Mouse (Mus musculus): Measurements from ENCODE around the gene Nmnat2.
A peak's percentile ranks its signal among the peaks of the same experiment; 100 is the strongest.

Nmnat2 gene

GRCm38 (mm10) chr1:153016465-153017163 lies 61.8 kb downstream of the Nmnat2 start:
- DNase-seq (ENCODE audit: inconsistent age in 2 of 2, low spot score in 1 of 2) = no peak

DNA sequence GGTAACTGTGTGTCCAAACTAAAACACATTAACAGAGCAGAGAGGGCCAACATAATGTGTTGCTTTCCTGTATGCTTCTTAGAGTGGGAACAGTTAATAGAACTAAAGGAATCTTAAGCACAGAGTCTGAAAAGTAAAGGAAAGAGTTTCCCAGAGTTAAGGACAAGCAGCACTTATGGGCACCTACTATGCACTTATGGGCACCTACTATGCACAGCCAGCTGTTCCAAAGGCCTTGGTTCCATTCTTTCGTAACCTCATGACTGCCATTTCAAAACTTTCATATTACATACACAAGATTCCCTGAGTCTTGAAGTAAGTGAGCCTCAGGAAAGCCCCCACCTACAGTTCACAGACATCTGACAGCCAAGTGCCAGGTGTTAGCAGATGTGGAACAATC lies 64.3 kb downstream of the Nmnat2 start:
- no peak for DNase-seq (ENCODE audit: inconsistent age in 2 of 2, low spot score in 1 of 2)

DNA sequence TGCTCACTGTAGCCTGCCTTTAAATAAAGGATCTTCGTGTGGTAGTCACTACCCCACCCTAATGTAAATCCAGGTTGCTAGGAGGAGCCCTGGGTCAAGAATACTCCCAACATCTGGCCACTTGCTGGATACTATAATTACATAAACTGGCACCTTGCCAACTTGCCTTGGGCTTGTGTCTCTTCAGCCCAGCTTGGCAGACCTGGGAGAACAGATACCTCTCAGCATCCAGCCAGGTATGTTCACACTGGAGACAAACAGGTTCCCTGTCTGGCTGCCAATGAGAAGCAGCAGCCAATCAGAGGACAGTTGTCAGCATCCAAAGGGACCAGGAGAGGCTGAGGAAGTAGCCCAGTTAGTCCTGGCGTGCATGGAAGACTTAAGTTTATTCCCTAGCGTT lies 64.8 kb downstream of the Nmnat2 start:
- DNase-seq (ENCODE audit: inconsistent age in 2 of 2, low spot score in 1 of 2) = no peak

- DNase-seq (ENCODE audit: inconsistent age in 2 of 2, low spot score in 1 of 2) = no peak
These were observed 66.3 kb downstream of the Nmnat2 start for GRCm38 (mm10) chr1:153021034-153021638.

DNA sequence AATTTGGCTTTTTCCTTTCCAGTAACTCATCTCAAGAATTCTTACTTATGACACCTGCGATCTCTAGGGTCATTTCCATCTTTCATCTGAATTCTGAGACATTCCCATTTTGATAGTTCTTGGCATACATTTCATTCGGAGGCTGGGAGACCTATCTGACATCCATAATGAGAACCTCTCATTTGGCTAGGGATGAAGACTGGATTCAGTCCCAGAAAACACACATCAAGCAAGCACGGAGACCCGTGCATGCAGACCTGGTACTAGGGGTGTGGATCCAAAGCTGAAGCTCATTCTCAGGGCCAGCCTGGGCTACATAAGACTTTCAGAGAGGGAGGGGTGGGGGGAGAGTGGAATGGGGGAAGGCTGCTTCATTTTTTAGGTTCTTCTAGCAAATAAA lies 68.2 kb downstream of the Nmnat2 start:
- DNase-seq (ENCODE audit: inconsistent age in 2 of 2, low spot score in 1 of 2) = no peak

DNA sequence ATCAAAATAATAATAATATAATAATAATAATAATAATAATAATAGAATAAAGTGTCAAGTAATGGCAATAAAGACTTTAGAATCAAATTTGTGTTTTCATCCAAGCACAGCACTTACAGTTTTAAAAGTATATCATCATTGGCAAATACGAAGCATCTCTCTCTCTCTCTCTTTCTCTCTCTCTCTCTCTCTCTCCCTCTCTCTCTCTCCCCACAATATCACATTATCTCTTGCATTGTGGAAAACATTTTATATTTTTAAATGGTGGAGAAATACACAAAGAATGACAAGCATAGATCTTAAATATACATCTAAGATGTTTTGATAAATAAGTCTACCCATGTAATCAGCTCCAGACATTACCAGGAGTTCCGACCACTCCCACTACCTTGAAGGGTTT lies 69.1 kb downstream of the Nmnat2 start:
- DNase-seq (ENCODE audit: inconsistent age in 2 of 2, low spot score in 1 of 2) = no peak

GRCm38 (mm10) chr1:153024453-153024852 lies 69.7 kb downstream of the Nmnat2 start:
- DNase-seq (ENCODE audit: inconsistent age in 2 of 2, low spot score in 1 of 2) = no peak

GRCm38 (mm10) chr1:153031345-153031744 lies 76.6 kb downstream of the Nmnat2 start:
- DNase-seq (ENCODE audit: inconsistent age in 2 of 2, low spot score in 1 of 2) = no peak

GRCm38 (mm10) chr1:153031954-153032353 lies 77.2 kb downstream of the Nmnat2 start:
- DNase-seq (ENCODE audit: inconsistent age in 2 of 2, low spot score in 1 of 2) = no peak

- no peak for DNase-seq (ENCODE audit: inconsistent age in 2 of 2, low spot score in 1 of 2)
These were observed 78.5 kb downstream of the Nmnat2 start for GRCm38 (mm10) chr1:153033145-153033908.

DNA sequence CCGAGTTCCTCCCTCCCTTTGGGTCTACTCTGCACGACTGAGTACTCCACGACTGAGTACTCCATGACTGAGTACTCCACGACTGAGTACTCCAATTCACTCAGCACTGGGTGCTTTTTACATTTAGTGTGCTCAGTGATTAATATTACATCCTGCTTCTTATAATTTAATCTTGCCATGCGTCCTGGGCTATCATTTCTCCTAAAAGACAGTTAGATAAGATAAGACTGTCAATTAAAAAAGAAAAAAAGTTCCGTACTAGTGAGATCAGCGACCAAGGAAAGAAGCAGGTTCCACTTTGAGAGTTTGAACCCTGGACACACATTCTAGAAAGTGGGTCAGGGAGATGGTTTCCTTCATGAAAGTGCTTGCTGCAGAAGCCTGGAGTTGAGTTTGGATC lies 79.3 kb downstream of the Nmnat2 start:
- DNase-seq (ENCODE audit: inconsistent age in 2 of 2, low spot score in 1 of 2) = no peak

DNA sequence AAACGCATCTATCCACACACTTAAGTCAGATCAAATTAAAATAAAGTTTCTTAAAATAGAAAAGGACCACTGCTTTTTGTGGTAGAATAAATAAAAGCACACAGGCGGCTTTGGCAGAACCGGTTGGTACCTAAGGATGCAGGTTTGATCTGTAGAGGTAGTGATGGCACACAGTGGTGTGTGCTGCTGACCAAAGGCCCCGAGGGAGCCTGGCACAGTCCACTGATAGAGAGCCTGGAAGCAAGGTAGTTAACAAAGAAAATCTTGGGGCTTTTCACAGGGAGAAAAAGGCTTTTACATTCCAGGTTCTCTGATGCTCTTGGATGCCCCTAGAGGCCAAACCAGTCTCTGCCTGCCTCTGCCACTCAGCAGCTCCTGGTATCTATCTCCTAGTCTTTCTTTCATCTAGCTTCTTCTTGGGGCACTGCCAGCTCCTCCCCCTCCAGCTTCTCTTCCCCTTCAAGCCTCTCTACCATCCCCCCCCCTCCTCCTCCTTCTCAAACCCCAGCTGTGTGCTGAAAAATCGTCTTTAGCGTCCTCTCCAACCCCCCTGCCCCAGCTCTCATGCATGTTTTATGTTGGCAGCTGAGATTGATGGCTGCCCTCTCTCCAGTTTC lies 80.6 kb downstream of the Nmnat2 start:
- DNase-seq (ENCODE audit: inconsistent age in 2 of 2, low spot score in 1 of 2) = peak; percentile 30 to 73

- no peak for DNase-seq (ENCODE audit: inconsistent age in 2 of 2, low spot score in 1 of 2)
These were observed 82.9 kb downstream of the Nmnat2 start for GRCm38 (mm10) chr1:153037353-153038345.

GRCm38 (mm10) chr1:153040091-153040490 lies 85.3 kb downstream of the Nmnat2 start:
- DNase-seq (ENCODE audit: inconsistent age in 2 of 2, low spot score in 1 of 2) = peak; percentile 49 to 65

DNA sequence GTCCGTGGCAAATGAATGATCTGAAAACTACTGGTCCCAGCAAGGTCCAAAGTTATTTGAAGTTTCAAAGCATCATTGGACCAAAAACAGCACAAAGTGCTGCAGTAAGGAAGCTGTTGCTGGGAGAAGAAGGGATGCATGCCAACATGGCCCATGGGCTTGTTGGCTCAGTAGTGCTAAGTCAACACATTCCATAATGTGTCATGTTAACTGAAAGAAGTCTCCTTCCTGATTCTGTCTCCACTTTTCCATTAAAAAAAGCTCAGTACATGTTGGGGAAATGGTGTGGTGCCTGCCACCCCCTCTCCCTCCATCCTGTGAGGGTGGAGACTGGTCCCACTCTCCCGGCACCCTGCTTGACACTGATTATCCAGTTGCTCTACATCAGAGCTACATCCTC lies 86.3 kb downstream of the Nmnat2 start:
- DNase-seq (ENCODE audit: inconsistent age in 2 of 2, low spot score in 1 of 2) = no peak

- DNase-seq (ENCODE audit: inconsistent age in 2 of 2, low spot score in 1 of 2) = no peak
These were observed 87.5 kb downstream of the Nmnat2 start for GRCm38 (mm10) chr1:153042318-153042717.

- DNase-seq (ENCODE audit: inconsistent age in 2 of 2, low spot score in 1 of 2) = no peak
These were observed 88.5 kb downstream of the Nmnat2 start for GRCm38 (mm10) chr1:153043332-153043731.

DNA sequence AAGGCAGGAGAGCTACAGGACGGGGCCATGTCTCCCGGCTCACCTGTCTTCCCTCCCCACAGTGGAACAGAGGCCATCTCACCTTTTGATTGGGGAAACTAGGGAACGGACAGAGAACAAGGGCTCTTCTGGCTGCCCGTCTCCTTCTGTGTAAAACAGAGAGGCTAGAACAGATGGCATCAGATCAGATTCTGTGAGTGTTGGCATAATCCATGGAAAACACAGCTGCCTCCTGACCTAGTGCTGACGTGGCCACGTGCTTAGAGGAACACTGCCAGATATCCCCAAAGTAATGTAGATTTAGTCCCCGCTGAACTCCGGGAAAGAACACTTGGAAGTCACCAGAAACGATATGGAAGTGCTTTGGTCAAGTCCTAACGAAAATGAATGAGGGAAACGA lies 90.6 kb downstream of the Nmnat2 start:
- DNase-seq (ENCODE audit: inconsistent age in 2 of 2, low spot score in 1 of 2) = no peak

DNA sequence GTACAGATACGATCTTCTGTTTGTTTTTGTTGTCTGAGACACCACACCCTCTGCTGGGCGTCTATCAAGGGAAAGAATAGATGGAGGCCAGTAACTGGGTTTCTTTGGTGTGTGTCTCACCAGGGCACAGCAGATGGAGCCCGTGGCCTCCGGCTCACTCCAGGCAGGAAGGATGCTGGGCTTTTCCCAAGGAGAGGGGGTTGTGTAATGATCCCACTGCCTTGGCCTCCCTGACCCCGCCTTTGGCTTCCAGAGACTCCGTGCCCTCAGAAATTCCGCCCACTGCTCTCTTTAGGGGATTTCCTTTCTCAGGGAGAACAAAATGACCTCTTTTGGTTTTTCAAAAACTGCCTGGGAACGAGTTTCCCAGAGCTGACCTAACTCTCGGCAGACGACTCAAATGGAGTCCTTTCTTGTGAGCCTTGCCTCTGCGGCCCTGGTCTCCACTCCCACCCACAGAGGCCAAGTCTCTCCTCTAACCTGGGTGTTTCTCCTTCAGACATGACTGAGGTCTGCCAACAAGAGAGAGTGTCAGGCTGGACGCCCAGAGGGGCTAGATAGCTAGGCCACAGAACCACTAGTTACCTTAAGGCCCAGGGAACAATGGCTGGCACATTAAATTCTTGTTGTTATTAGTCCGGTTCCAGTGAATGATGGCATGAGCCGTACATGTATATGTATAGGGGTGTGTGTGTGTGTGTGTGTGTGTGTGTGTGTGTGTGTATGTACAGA lies 93.5 kb downstream of the Nmnat2 start:
- DNase-seq (ENCODE audit: inconsistent age in 2 of 2, low spot score in 1 of 2) = peak; percentile 37 to 74

- no peak for DNase-seq (ENCODE audit: inconsistent age in 2 of 2, low spot score in 1 of 2)
These were observed 94.7 kb downstream of the Nmnat2 start for GRCm38 (mm10) chr1:153049451-153049850.

Data from adrenal gland, adult (tissue).